Mouse (Mus musculus) right cerebral cortex, postnatal 10 days (tissue): ENCODE results near the gene Gm20821.
"Not testable (repeated sequence)": the region's sequence is repeated elsewhere in the genome, so short reads cannot be mapped to it uniquely, and the experiment has no call there.

Source experiments
- DNase-seq, 2 experiments: peaks; one replicate each; pipeline ENCODE4 v3.0.0; 2021; ENCODE audit warnings: low spot score in 2 of 2

Gene Gm20821

DNA sequence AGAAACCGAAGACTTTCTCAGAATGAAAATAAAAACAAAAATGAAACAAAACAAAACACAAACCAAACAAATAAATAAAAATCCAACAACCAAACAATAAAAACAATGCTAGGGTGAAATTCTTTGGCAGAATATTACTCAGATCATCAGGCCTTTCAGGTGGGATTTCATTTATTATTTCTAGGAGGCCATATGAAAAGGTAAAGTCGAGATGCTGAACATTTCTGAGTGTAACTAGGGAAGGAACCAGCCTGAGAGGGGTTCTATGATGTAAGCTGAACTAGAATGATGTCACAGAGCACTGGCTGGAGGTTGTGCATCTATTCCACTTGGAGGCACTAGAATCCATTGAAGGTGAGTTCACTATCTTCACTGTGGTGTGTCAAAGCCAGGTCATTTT, at the start of gene Gm20821:
Gene Gm20821 (plus strand): TSS at position 301 of the 400 bp plus-strand sequence.
- DNase-seq = not testable (repeated sequence)
